Mouse (Mus musculus) spleen, adult 2 months (tissue): ENCODE measurements at regions not wholly inside any gene's neighbourhood (a gene's known extent, or its start where the extent isn't known, plus 50 kb on each side); places are given as distances from the start of the nearest gene placed in this dataset.

Experiments used
- CTCF ChIP-seq: fragments of 200-500 bp; IDR thresholded peaks from 2 replicates; pipeline ENCODE4 v1.5.1; 2011; ENCODE audit warnings: mild to moderate bottlenecking, inconsistent platforms; ENCODE audit not compliant: insufficient read depth, insufficient read length, insufficient replicate concordance; ENCODE audit errors: extremely low read depth
- POLR2A ChIP-seq: fragments of 200-500 bp; IDR thresholded peaks from 2 replicates; pipeline ENCODE4 v1.6.1; 2011; ENCODE audit warnings: low read depth, low read length, inconsistent platforms

GRCm38 (mm10) chr17:27304842-27305241, 100.6 kb upstream of the Lemd2 start:
- TF ChIP-seq CTCF (no peak), POLR2A (no peak)
